Mouse (Mus musculus) lung, postnatal 0 days (tissue): ENCODE data around the gene Ncapd3. TPM values are rescaled to one million over a fixed set of nuclear protein-coding genes. Genes with fewer than 3 reads are reported as not detected.

Experiments
- ATAC-seq: fragments of 200-750 bp; cut with Nextera tagmentation; 2 replicates; pipeline ENCODE4 v1.8.0; 2017; ENCODE audit warnings: moderate library complexity
- DNase-seq: peaks from one replicate; pipeline ENCODE4 v3.0.0-alpha.2; 2016; ENCODE audit warnings: low spot score
- H3K27ac ChIP-seq: fragments of 300-500 bp; sonication (generic); 2 replicates; pipeline ENCODE4 v1.5.1; 2014; ENCODE audit warnings: antibody characterized with exemption, mild to moderate bottlenecking, low read length, mixed read lengths
- H3K27me3 ChIP-seq: fragments of 300-500 bp; sonication (generic); replicated peaks from 2 replicates; pipeline ENCODE4 v1.6.1; 2014; ENCODE audit warnings: low read length, mixed read lengths; ENCODE audit not compliant: insufficient read depth
- H3K36me3 ChIP-seq: fragments of 300-500 bp; sonication (generic); 2 replicates; pipeline ENCODE4 v1.6.1; 2014; ENCODE audit warnings: low read length, mixed read lengths; ENCODE audit not compliant: insufficient read depth
- H3K4me1 ChIP-seq: fragments of 300-500 bp; sonication (generic); 2 replicates; pipeline ENCODE4 v1.6.1; 2014; ENCODE audit warnings: antibody characterized with exemption, low read depth, low read length, mixed read lengths; ENCODE audit not compliant: insufficient read depth
- H3K4me2 ChIP-seq: fragments of 300-500 bp; sonication (generic); replicated peaks from 2 replicates; pipeline ENCODE4 v1.6.1; 2014; ENCODE audit warnings: low read depth, mild to moderate bottlenecking, low read length, moderate library complexity, mixed read lengths
- H3K4me3 ChIP-seq: fragments of 300-500 bp; sonication (generic); 2 replicates; pipeline ENCODE4 v1.5.1; 2014; ENCODE audit warnings: low read depth, low read length
- H3K9ac ChIP-seq: fragments of 300-500 bp; sonication (generic); replicated peaks from 2 replicates; pipeline ENCODE4 v1.6.1; 2014; ENCODE audit warnings: low read depth, mild to moderate bottlenecking
- H3K9me3 ChIP-seq: fragments of 300-500 bp; sonication (generic); 2 replicates; pipeline ENCODE4 v1.6.1; 2016; ENCODE audit warnings: low read length, mixed read lengths
- CTCF ChIP-seq: IDR thresholded peaks from 2 replicates; pipeline ENCODE4 v1.5.1; 2016; ENCODE audit warnings: antibody characterized with exemption, mild to moderate bottlenecking
- EP300 ChIP-seq: IDR thresholded peaks from 2 replicates; pipeline ENCODE4 v1.6.1; 2016; ENCODE audit warnings: antibody characterized with exemption, mild to moderate bottlenecking, control low read depth
- WGBS: fragments of 180-500 bp; shearing (Covaris S2); extraction: QIAGEN DNeasy Blood & Tissue Kit; methylation state at CpG from one replicate; pipeline ENCODE4 v1.1.7; 2014; 5-methylcytosine and 5-hydroxymethylcytosine counted together
- polyA plus RNA-seq: library from polyadenylated mRNA; unstranded; fragments of >200 nt; fragmentation: Nextera tagmentation; extraction: Ambion mirVana; gene quantifications from 2 replicates; pipeline ENCODE4 v1.2.1, GENCODE M21; 2015

Gene Ncapd3
- polyA plus RNA-seq, 1 experiment from 2014 or later: 6.3 TPM

DNA sequence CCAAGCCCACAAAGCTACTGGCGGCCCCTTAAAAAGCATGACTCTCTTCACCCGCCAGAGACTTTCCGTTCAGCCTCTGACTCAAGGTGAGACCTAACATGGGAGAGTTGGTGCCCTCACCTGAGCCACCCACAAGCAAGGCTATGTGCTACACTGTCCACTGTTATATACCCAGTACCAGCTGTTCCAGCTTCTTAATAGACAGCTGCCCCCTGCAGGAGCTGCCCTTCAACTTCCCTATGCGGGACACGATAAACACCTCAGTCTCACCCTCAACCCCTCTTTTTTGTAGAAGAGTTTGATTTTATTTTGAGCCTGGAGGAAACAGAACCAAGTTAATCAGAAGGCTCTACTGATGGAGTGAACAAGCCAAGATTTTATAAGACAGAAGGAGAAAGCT lies 23.1 kb upstream of the Ncapd3 start:
- ATAC-seq (no peak), DNase-seq (no peak)
- no peaks in the 10 kb centered on the region for H3K9me3 ChIP-seq
- TF ChIP-seq EP300 (no peak), CTCF (no peak)
- H3K4me1 ChIP-seq: no peaks in the 10 kb centered on the region
- no peaks in the 10 kb centered on the region for H3K27me3 ChIP-seq
- no peak overlapping the region for H3K9ac ChIP-seq
- no peak overlapping the region for H3K4me3 ChIP-seq
- H3K27ac ChIP-seq: no peak overlapping the region
- peaks cover 51% of the 10 kb centered on the region for H3K36me3 ChIP-seq
- no peak overlapping the region for H3K4me2 ChIP-seq
- WGBS: 94% methylated on average over 5 of the region's 5 CpGs

- peaks cover 45% of the 10 kb centered on the region for H3K36me3 ChIP-seq
- no peak overlapping the region for H3K4me2 ChIP-seq
- TF ChIP-seq EP300 (no peak), CTCF (no peak)
- no peak overlapping the region for H3K9ac ChIP-seq
- no peak overlapping the region for H3K27ac ChIP-seq
- WGBS: 75% methylated on average over 5 of the region's 5 CpGs
- no peak overlapping the region for H3K4me3 ChIP-seq
- H3K27me3 ChIP-seq: no peaks in the 10 kb centered on the region
- no peak for DNase-seq
- no peaks in the 10 kb centered on the region for H3K9me3 ChIP-seq
- H3K4me1 ChIP-seq: no peaks in the 10 kb centered on the region
- no peak for ATAC-seq
Measured at GRCm38 (mm10) chr9:27009231-27009630, 20.7 kb upstream of the Ncapd3 start.

DNA sequence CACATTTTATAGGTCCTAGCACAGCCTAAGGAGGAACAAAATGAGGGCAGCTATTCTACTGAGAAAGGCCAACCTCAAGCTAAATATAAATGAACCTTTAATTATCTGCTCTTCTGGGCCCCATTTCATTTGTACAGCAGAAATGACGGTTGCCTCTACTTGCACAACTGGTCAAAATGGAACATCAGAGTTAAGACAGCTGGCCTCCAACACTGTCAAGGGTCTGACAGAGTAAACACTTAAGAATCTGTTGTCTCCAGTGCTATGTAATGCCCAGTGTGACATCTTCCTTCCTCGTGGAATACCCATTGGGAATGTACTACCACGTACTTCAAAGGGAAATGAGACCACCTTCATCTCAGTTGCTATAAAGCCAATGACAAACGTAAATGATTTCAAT lies 18.4 kb upstream of the Ncapd3 start:
- 66% methylated on average over 4 of the region's 4 CpGs for WGBS
- DNase-seq (peak; percentile 64), ATAC-seq (peak; percentile 78)
- H3K9me3 ChIP-seq: no peaks in the 10 kb centered on the region
- H3K4me3 ChIP-seq: no peak overlapping the region
- no peak for TF ChIP-seq CTCF
- no peak for TF ChIP-seq EP300
- no peak overlapping the region for H3K4me2 ChIP-seq
- no peaks in the 10 kb centered on the region for H3K4me1 ChIP-seq
- H3K9ac ChIP-seq: no peak overlapping the region
- H3K27me3 ChIP-seq: no peaks in the 10 kb centered on the region
- no peak overlapping the region for H3K27ac ChIP-seq
- H3K36me3 ChIP-seq: peaks cover 38% of the 10 kb centered on the region

- Histone ChIP-seq H3K27ac (no peak overlapping the region), H3K9me3 (no peaks in the 10 kb centered on the region), H3K36me3 (peaks cover 15% of the 10 kb centered on the region), H3K9ac (no peak overlapping the region), H3K4me2 (no peak overlapping the region), H3K4me1 (no peaks in the 10 kb centered on the region), H3K27me3 (no peaks in the 10 kb centered on the region), H3K4me3 (no peak overlapping the region)
- TF ChIP-seq EP300 (no peak), CTCF (no peak)
- DNase-seq (no peak), ATAC-seq (no peak)
- WGBS: 96% methylated on average over 10 of the region's 10 CpGs
Measured at GRCm38 (mm10) chr9:27018961-27019360, 11.0 kb upstream of the Ncapd3 start.

GRCm38 (mm10) chr9:27023681-27024080 lies 6.3 kb upstream of the Ncapd3 start:
- H3K9me3 ChIP-seq: no peaks in the 10 kb centered on the region
- WGBS: 68% methylated on average over 4 of the region's 4 CpGs
- no peak for TF ChIP-seq EP300
- TF ChIP-seq CTCF: no peak
- H3K4me3 ChIP-seq: no peak overlapping the region
- DNase-seq: no peak
- no peak for ATAC-seq
- H3K27me3 ChIP-seq: no peaks in the 10 kb centered on the region
- no peak overlapping the region for H3K27ac ChIP-seq
- no peak overlapping the region for H3K9ac ChIP-seq
- no peak overlapping the region for H3K4me2 ChIP-seq
- no peaks in the 10 kb centered on the region; the same call in 1 of the 2 replicates for H3K36me3 ChIP-seq
- peaks cover 20% of the 10 kb centered on the region; the same call in 1 of the 2 replicates for H3K4me1 ChIP-seq

DNA sequence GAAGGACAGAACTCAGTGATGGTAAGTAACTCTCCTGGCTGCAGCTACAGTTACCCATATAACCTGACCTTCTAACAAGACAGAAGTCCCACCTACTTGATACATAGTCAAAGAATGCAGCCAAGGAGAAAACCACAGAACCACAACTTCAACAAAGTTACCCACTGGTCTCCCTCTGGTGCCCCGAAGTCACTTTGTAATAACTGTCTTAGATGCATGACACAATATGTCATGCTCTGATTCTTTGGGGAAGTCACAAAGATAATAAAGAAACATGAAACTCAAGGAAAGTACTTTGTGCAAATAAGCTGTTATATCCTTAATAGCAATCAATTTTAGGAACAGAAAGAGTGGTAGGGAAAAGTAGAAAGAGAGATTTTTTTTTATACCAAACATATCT lies 3.3 kb upstream of the Ncapd3 start:
- no peak overlapping the region; the same call in 1 of the 2 replicates for H3K4me2 ChIP-seq

More for the DNA sequence above, 3.3 kb upstream of the Ncapd3 start:
- Histone ChIP-seq H3K27me3 (no peaks in the 10 kb centered on the region), H3K9ac (no peak overlapping the region), H3K9me3 (no peaks in the 10 kb centered on the region), H3K27ac (no peak overlapping the region), H3K4me3 (no peak overlapping the region), H3K4me1 (peaks cover 23% of the 10 kb centered on the region; the same call in 1 of the 2 replicates), H3K36me3 (no peaks in the 10 kb centered on the region)
- ATAC-seq (no peak), DNase-seq (peak; percentile 7)
- WGBS: 19% methylated on average over 1 of the region's 1 CpGs
- TF ChIP-seq CTCF (no peak), EP300 (no peak)
